Mouse (Mus musculus): ENCODE data around the gene Mios.

Mios gene

DNA sequence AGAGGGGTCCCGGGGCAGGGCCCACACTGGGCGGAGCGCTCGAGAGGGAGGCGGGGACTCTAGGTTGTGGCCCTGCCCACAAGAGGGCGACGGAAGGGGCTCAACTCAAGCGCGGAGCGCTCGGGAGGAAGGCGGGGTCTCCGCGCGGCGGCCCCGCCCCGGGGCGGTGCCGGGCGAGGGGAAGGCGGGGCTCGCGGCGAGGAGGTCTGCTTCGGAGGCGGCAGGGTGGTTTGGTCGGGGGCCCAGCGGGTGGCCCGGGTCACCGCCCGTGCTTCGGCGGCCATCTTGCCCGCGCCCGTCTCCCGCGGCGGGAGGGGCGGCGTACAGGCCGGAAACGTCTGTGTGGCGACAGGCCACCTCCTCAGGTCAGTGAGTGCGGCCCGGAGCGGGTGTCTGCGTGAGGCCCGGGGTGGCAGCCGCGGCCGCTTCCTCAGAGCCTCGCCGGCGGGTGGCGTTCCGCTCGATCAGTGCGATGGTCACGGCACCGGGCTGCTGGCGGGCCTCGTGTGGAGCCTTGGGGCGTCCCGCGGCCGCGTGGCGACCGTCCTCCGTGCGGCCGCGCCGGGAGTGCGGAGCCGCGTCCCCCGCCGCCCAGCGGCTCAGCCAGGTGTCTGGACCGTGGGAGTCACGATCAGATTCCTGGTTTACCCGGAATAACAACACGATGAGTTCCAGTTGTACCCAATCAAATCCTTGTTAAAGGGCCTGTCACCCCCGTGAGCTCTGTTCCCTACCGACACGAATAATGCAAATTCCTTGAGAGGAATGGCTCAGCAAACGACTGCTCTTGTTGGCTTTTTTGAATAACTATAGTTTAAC, at the start of gene Mios:
TSS of gene Mios (plus strand) at position 176 of the 819 bp plus-strand sequence.
- in situ Hi-C loops (cut with MboI, MseI), result no loop called here

DNA sequence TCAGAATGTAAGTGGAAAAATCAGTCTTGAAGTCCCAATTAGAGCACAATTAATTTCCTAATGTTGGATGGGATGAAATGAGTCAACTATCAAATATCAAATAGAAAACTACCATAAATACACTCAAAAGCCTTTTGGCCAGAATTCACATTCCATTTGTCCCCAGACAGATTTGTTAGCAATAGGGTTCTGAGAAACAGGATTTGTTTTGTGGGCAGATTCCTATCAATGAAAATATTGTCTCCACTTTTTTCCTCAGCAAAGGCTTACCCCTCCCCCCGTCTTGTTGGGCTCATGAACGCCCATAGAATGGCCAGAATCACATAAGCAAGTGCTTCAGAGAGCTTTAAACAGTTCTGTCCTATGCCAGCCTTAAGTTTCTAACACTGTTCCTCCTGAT, 49.0 kb upstream of the Mios start:
- in situ Hi-C loops (cut with MboI, MseI), result no loop called here

DNA sequence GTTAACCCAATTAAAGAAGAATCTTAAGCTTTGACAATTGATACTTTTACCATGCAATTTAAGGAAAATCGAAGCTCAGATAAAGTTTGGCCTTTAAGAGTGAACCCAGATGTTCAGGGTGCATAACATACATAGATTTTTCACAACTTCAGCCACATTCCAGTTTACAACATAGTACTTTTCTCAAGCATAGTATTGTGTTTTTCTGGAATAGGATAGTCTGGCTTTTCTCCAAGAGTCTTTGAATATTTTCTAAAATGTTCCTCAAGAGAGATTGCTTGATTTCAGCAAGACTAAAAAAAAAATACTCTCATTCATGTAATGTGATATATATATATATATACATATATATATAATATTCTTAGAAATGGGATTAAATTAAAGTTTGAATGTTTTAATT, 44.3 kb upstream of the Mios start:
- in situ Hi-C loops (cut with MboI, MseI), result no loop called here

DNA sequence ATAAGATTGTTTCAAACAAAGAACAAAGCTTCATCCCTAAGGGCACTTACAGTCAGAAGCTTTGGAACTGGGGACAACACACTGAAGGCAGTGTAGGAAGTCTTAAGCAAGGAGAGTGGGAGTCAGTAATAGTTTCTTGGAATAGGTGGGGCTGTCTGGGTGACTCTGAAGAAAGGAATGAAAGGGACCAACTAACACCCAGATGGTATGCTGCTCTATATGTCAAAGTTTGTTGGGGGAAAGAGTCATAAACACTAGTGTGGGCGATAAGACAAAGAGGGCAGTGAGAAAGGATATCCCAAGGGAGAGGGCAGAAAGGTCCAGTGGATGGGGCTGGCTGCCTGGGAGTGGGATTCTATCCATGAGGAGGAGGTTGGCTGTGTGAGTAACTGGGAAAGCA, 36.9 kb upstream of the Mios start:
- in situ Hi-C loops (cut with MboI, MseI), result no loop called here

DNA sequence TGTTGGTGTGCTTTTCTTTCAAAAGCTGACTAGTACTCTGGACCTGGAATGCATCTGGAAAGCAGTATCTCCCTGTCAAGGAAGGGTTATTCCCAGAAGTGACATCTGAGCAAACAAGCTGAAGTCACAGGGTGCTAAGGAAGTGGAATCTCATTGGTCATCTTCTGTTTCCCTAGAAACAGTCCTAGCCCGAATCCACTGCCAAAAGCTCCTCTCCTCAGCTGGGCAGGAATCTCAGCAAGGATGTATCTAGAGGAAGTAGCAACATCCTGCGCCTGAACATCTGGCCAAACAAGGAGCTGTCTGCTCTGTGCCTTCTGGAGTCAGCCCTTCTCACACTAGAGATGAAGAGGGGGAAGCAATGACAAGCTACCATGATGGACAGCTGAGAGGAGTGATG, 35.0 kb upstream of the Mios start:
- in situ Hi-C loops (cut with MboI, MseI), result no loop called here

DNA sequence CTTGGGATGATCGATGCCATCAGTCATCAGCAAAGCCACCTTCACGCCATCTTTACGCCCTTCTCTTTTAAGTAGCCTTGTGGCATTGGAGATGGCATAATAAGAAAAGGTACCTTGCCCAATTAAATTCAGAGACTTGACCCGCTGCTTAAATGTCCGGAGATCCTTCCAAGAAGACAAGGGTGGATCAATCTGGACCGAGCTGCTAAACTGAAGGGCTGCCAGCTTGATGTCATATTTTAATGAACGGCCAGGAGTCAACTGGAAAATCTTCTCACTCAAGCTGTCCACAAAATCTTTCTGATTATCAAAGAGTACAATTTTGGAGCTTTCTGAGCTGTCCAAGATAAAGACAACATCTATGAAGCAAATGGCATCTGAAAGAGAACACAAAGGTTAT, 33.7 kb upstream of the Mios start:
- in situ Hi-C loops (cut with MboI, MseI), result no loop called here

DNA sequence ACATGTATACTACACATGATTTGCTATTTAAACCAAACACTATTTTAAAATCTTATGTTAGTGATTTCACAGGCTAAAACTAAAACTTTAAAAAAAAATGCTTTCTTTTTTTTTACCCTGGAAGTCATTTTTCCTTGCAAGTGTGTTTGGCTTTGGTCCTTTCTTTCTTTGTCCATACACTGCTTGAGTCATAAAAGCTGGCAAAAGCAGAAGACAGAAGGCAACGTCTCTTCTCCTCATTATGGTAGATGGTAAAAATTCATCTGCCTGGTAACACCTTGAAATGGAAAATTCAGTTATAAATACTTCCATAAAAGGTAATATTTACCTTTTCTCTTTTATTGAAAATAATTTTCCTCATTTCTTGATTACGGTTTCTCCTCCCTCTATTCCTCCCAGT, 32.9 kb upstream of the Mios start:
- in situ Hi-C loops (cut with MboI, MseI), result no loop called here

DNA sequence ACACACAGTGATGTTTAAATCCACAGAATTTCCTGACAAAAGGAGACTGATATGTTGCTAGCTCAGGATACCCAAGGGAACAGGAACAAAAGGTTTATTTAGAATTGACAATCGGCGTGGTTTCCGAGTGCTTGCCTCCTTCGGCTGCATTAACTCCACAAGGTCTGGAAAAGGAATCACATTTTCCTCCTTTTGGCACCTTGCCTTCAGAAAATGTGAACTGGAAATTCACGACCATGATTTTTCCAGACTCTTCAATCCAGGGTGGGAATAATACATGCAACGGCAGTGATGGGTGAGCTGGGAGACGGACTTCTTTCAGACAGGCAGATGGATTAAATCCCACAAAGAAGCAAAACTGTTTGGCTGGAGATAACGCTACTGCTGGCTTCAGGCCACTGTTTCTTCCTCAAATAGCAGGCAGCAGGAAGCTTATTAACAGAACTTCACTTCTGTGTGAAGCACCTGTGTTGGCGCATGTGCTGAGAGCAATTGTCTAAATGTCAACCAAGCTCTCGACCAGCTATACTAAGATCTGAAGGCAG, 30.6 kb upstream of the Mios start:
- in situ Hi-C loops (cut with MboI, MseI), result no loop called here

DNA sequence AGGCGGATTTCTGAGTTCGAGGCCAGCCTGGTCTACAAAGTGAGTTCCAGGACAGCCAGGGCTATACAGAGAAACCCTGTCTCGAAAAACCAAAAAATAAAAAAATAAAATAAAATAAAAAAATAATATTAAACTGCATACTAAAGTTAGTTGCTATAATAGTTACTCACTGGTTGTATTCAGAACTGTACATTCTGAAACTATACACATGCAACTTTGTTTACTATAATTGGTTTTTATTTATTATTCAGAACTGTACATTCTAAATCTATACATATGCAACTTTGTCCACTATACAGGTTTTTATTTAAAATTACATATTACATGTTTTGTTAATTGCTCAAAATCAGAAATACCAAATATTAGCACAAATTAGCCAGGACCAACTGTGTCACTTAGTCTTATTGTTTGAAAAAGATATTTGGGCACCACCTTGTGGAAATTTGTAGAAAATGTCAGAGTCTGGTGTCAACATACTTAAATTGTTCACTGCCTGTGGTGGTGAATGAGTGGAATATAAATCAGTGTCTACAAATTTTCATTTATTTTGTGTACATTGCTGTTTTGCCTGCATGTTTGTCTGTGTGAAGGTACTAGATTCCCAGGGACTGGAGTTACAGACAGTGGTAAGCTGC, 20.3 kb upstream of the Mios start:
- in situ Hi-C loops (cut with MboI, MseI), result no loop called here

DNA sequence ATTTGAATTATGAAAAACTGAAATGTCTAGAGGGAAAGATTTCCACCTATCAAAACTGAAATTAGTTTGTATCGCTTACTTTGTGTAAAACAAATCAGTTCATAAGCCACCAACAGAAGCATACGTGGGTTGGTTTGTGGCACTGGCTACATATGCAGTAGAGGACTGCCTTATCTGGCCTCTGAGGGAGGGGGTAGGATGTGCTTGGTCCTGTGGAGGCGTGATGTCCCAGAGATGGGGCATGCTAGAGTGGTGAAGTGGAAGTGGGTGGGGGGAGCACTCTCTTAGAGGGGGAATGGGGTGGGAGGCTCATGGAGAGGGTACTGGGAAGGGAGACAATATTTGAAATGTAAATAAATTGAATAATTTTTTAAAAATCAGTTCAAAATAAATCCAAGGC, 19.1 kb upstream of the Mios start:
- in situ Hi-C loops (cut with MboI, MseI), result no loop called here

DNA sequence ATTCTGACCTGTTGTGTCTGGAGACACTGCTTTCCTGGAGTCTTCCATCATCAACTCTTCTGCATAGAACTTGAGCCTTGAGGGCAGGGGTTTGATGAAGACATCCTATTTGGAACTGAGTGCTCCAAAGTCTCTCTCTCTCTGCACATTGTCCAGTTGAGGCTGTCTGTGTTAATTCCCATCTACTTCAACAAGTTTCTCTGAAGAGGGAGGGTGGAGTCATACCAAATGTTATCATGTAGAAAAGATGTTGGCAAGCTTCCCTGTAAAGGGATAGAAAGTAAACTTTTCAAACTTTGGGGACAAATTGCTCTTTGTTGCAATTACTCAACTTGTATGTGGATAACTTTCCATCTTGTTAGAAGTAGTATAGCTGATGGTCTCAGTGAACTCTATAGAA, 16.5 kb upstream of the Mios start, which contains the start of gene Col28a1:
TSS of gene Col28a1 (minus strand) at position 101 of the 400 bp plus-strand sequence.
- in situ Hi-C loops (cut with MboI, MseI), result no loop called here

DNA sequence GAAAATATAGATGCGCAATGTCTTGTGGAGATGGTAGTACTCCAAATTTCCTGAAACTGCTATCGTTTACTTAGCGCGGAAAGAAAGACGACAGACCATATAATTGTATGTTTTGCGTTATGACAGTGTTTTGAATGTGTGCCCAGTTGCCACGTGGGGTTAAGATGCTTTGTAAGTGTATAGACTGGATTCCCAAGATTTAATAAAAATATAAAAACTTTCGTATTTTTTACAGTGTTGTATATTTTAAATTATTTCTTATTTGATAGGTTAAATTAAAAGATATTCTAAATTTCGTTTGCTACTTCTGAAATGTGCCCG, 804 bp downstream of the Mios start:
- in situ Hi-C loops (cut with MboI, MseI), result no loop called here

DNA sequence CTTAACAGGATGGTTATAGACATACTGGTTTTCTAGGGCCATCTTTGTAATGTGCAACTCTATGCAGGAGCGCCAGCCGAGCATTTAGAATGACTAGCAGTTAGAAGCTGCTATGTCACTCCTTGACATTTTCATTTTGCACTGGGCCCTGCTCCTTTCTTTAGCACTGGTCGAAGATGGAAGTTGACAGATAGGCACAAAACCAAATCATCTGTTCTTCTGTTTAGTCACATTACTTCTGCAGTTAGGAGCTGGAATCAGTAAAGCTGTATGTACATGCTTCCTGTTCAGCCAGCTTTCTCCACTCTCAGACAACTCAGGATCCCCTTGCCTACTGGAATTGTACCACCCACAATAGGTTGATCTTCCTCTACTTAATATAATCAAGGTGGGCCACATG, 1.6 kb downstream of the Mios start:
- in situ Hi-C loops (cut with MboI, MseI), result no loop called here

DNA sequence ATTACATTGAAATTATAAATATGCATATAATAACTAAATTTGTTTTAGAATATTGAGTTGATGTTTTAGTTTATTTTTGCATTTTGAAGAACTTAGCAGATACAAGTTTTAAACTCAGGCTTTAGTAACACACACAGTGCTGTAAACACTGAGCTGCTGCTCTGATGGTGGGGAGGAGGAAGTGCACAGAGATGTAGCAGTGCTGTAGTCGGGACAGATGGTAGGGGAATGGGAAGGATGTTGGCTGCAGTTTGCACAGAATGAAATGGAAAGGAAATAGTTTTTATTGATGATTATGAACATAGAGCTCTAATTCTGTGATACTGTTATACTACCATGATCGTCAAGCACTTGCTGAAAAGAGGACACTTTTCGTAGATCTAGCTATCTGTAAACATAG, 18.0 kb downstream of the Mios start:
- in situ Hi-C loops (cut with MboI, MseI), result no loop called here

DNA sequence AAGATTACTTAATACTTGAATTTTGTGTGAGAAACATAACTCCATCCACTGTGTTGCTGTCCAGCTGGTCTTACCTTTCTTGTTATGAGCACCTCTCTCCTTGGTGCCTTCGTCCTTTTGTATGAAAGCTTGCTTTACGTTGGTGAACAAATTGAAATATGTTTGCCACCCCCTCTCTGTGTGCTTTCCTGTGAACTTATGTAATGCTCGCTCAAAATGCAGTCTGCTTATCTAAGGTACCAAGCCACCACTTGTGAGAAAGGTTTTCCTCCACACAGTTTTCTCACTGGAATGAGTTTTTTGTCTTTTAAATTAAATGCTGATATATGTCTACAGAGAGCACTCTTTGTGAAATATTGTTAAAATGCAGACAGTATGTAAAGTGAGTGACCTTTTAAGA, 19.6 kb downstream of the Mios start:
- in situ Hi-C loops (cut with MboI, MseI), result no loop called here

DNA sequence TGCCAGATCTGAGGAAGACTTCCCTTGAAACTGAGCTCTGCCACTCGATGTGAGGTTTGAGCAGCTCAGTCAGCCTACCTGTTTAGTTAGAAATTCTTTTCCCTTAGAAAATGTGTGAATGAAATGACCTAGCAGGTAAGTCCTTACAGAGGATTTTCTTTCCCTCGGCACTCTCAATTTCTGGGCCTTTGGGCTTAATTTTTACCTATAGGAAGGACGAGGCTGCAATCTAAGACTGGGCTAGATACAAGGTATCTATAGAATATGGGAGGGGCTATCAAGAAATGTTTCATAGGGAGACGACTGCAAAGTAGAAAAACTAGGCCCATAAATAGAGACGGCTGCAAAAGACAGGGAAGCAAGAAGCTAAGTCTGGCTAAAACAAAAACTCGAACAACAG, 49.3 kb downstream of the Mios start:
- in situ Hi-C loops (cut with MboI, MseI), result no loop called here

DNA sequence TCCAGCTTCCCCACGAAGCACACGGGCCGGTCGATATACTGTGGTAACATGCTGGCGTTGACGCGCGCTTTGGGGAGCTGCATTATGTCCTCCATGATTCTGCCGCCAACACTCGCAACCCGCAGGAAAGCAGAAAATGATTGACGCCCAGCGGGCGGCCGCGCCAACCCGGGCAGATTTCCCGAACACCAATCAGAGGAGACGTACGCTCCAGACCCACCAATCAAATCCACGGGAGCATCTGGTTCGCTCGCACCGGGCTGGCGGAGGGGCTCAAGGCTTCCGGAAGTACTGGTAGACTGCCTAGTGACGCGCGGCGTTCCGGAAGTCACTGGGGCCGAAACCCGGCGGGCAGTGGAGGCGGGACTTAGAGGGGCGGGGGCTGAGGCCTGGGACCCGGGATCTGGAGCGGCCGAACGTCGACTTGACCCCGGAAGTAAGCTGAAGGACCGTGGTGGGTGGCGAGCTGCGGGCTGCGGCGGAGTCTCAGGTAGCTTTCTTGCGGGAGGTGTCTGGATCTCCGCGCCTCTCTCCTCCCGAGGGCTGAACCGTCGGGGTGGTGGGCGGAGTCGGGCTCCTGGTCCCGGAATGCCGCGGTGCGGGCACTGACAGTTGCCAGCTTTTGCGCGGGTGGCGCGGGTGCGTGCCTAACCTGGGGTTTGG, 50.1 kb downstream of the Mios start, which contains the start of the genes Rpa3, Umad1 and Gm45062:
TSS of gene Rpa3 (minus strand) at position 170 of the 663 bp plus-strand sequence.
TSS of gene Umad1 (plus strand) at position 285 of the 663 bp plus-strand sequence.
TSS of gene Gm45062 (plus strand) at position 447 of the 663 bp plus-strand sequence.
- in situ Hi-C loops (cut with MboI, MseI), result no loop called here

DNA sequence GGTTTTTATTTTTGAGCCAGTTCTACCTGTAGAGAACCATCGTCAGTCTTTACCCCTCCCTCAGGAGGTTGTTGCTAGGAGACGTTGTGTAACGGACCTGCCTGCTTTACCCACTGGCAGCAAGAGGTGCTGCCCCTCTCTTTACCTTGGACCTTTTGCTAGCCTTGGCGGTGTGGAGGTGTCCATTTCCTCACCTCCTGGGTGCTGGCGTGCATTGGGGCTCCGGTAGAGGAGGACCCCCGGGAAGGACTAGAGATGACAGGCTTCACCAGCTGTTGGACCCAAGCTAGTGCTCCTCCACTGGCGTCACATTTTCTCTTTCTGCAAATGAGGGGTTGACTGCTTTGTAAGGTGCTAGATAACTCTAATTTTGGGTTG, 50.6 kb downstream of the Mios start:
- in situ Hi-C loops (cut with MboI, MseI), result no loop called here

DNA sequence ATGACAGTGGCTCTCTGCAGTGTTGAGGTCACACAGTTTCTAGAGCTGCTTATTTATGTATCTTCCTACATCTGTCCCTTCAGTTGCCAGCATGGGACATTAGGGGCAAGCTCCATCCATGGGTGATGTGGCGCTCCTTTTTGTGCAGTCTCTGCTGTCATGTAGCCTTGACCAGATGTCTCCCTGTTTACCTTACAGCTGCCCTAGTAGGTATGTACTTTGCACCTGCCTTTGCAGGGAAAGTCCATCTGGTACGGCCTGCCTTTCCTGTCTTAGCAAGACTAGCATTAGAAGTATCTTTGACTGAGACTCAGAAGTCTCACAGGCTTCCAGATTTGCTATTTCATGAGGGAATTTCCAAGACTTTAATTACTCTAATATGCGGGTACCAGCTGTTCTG, 62.0 kb downstream of the Mios start:
- in situ Hi-C loops (cut with MboI, MseI), result no loop called here

DNA sequence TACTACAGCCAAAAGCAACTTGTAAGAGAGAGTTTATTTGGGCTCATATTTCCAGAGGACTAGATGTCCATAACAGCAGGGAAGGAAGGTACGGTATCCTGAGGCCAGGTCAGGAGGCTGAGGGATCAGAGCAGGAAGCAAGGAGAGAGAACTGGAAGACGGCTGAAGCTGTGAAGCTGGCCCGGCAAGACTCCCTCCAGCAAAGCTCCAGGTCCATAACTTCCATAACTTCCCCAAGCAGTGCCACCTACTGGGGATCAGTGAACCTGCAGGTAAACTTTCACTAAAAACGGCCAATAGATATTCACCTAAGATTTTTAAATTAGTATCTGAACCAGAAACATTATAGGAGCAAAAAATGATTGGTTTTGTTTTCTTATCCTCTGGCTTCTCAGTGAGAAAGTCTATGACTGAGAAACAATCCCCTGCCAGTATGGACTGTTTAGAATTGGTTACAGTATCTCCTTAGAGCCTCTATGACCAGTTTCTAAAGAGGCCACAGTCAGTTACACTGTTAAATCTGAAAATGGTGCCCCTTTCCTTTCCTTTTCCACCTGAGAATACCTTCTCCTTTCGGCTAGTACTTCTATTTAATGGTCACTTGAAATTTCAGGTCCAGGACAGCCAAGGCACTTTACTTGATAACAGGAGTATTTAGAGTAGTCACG, 65.5 kb downstream of the Mios start:
- in situ Hi-C loops (cut with MboI, MseI), result loop anchor here (5.0 kb wide), 1 partner anchor 143 kb away; no protein-coding TSS in a partner anchor

DNA sequence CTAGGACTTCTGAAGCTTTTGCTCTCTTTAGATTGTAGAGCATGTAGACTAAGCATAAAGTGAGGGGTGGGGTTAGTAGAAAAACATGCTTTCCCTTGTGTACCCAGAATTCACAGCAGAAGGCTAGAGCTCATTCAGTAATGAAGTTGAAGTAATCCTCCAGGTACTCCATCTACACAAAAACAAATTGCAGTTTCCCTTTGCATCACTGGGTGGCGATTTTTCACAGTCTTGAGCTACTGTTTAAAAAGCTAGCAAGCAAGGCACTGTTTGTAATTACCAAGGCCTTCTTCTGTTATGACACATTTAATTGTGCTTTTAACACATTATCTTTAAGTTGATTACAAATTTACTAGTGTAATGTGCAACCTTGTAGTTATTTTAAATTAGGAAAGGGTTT, 66.1 kb downstream of the Mios start:
- in situ Hi-C loops (cut with MboI, MseI), result loop anchor here (5.0 kb wide), 1 partner anchor 142 kb away; no protein-coding TSS in a partner anchor

DNA sequence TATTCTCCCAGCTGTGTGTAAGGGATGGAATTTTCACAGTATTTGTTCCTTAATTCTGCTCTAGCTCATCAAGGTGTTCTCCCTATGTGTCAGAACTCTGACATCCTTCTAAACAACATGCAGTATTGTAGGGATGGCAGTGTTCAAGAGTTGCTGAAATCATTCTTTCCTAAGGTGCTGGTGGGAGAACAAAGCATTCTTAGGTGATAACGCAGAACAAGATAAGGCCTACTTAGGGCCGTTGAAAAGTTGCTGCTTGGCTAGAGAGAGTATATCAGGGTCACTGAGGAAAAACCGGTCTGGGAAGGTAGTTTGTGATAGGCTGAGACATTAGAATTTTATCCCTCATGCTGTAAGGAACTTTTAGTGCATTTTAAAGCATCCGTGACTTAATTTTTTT, 67.4 kb downstream of the Mios start:
- in situ Hi-C loops (cut with MboI, MseI), result loop anchor here (5.0 kb wide), 1 partner anchor 141 kb away; no protein-coding TSS in a partner anchor

Data from regulatory T cell (primary cell).